Mouse (Mus musculus) limb, embryonic 13.5 days (tissue): ENCODE measurements around the gene Hjurp. TPM values are rescaled to one million over a fixed set of nuclear protein-coding genes. Genes with fewer than 3 reads are reported as not detected.

ENCODE experiments used
- ATAC-seq: fragments of 200-750 bp; cut with Nextera tagmentation; 2 replicates; pipeline ENCODE4 v1.8.0; 2017; ENCODE audit warnings: low read depth, moderate number of reproducible peaks, moderate TSS enrichment; ENCODE audit not compliant: low FRiP score
- H3K27ac ChIP-seq: fragments of 300-500 bp; sonication (generic); 2 replicates; pipeline ENCODE4 v1.5.1; 2015; ENCODE audit warnings: inconsistent platforms, mild to moderate bottlenecking, moderate library complexity
- H3K27me3 ChIP-seq: fragments of 300-500 bp; sonication (generic); 2 replicates; pipeline ENCODE4 v1.6.1; 2015; ENCODE audit warnings: mild to moderate bottlenecking, inconsistent platforms
- H3K36me3 ChIP-seq: fragments of 300-500 bp; sonication (generic); 2 replicates; pipeline ENCODE4 v1.6.1; 2015; ENCODE audit warnings: inconsistent platforms, mild to moderate bottlenecking, moderate library complexity
- H3K4me1 ChIP-seq: fragments of 300-500 bp; sonication (generic); 2 replicates; pipeline ENCODE4 v1.6.1; 2015; ENCODE audit warnings: inconsistent platforms
- H3K4me2 ChIP-seq: fragments of 300-500 bp; sonication (generic); replicated peaks from 2 replicates; pipeline ENCODE4 v1.6.1; 2015; ENCODE audit warnings: inconsistent platforms, mild to moderate bottlenecking, moderate library complexity
- H3K4me3 ChIP-seq: fragments of 300-500 bp; sonication (generic); 2 replicates; pipeline ENCODE4 v1.5.1; 2015; ENCODE audit warnings: moderate library complexity, mild to moderate bottlenecking, inconsistent platforms
- H3K9ac ChIP-seq: fragments of 300-500 bp; sonication (generic); 2 replicates; pipeline ENCODE4 v1.6.1; 2015; ENCODE audit warnings: mild to moderate bottlenecking, inconsistent platforms
- H3K9me3 ChIP-seq: fragments of 300-500 bp; sonication (generic); 2 replicates; pipeline ENCODE4 v1.6.1; 2016; ENCODE audit warnings: inconsistent platforms
- WGBS: fragments of 180-500 bp; shearing (Covaris S2); methylation state at CpG from one replicate; pipeline ENCODE4 v1.1.7; 2015; 5-methylcytosine and 5-hydroxymethylcytosine counted together
- polyA plus RNA-seq: library from polyadenylated mRNA; unstranded; fragments of >200 nt; fragmentation: Nextera tagmentation; extraction: Ambion mirVana; gene quantifications from 2 replicates; pipeline ENCODE4 v1.2.1, GENCODE M21; 2015

Hjurp gene
- polyA plus RNA-seq, 1 experiment from 2014 or later = 205 TPM

GRCm38 (mm10) chr1:88304261-88304985 lies 27.0 kb upstream of the Hjurp start:
- no peak overlapping the region for H3K9ac ChIP-seq
- 60% methylated on average over 8 of the region's 8 CpGs for WGBS

GRCm38 (mm10) chr1:88303762-88304161 lies 26.3 kb upstream of the Hjurp start:
- no peak overlapping the region for H3K27ac ChIP-seq
- no peaks in the 10 kb centered on the region for H3K27me3 ChIP-seq
- no peak overlapping the region for H3K9ac ChIP-seq
- peaks cover 88% of the 10 kb centered on the region for H3K9me3 ChIP-seq
- no peak overlapping the region for H3K4me2 ChIP-seq
- WGBS = 63% methylated on average over 6 of the region's 6 CpGs
- H3K4me3 ChIP-seq = no peak overlapping the region
- no peaks in the 10 kb centered on the region for H3K36me3 ChIP-seq
- H3K4me1 ChIP-seq = no peaks in the 10 kb centered on the region
- ATAC-seq = no peak

More at GRCm38 (mm10) chr1:88304261-88304985, 27.0 kb upstream of the Hjurp start:
- H3K4me1 ChIP-seq = no peaks in the 10 kb centered on the region
- H3K4me2 ChIP-seq = no peak overlapping the region
- ATAC-seq = no peak
- no peak overlapping the region for H3K4me3 ChIP-seq
- H3K9me3 ChIP-seq = peaks cover 88% of the 10 kb centered on the region
- no peaks in the 10 kb centered on the region for H3K27me3 ChIP-seq
- H3K27ac ChIP-seq = no peak overlapping the region
- no peaks in the 10 kb centered on the region for H3K36me3 ChIP-seq

- 67% methylated on average over 14 of the region's 14 CpGs for WGBS
- Histone ChIP-seq H3K4me1 (no peaks in the 10 kb centered on the region), H3K36me3 (no peaks in the 10 kb centered on the region), H3K4me3 (no peak overlapping the region), H3K4me2 (no peak overlapping the region), H3K27ac (no peak overlapping the region), H3K9me3 (peaks cover 86% of the 10 kb centered on the region), H3K27me3 (no peaks in the 10 kb centered on the region), H3K9ac (no peak overlapping the region)
- ATAC-seq = no peak
Measured at GRCm38 (mm10) chr1:88302057-88302740, 24.8 kb upstream of the Hjurp start.

DNA sequence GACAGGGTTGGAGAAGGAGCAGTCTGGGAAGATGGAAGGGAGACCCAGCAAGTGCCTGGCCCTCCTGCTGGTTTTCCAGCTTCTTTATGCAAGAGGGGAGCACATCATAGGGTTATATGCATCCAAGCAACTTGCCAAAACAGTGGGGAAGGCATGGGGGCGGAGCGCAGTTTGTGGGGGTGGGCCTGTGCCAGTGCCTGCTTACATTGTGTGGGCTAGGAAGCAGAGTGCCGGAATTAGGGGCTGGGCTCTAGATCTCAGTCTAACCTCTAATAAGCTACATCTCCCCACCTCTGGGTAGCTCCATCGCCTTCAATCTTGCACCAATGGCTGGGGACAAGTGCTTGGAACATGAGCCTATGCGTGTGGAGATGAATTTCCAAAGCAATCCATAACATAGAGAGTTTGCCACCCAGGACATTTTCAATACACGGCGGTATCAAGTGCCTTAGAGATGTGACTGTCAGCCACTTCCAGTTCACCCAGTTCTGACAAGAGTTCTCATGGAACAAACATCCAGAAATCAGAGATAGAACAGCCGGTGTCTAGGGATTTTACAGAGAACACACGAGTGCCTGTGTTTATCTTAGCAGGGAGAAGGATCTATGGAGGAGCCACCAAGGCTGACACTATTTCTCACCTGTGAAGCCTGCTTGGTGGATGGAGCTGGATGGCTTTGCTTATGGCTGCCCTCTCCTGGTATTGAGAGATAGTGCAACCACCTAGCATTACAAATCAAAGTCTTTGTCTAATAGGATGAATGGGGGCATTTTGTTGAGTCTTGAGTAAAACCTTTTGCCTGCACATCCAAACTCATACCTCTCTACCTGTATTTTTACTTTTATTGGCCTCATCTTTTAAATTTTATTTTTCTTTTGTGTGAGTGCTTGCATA lies 23.9 kb upstream of the Hjurp start:
- no peaks in the 10 kb centered on the region for H3K36me3 ChIP-seq
- no peaks in the 10 kb centered on the region for H3K4me1 ChIP-seq
- H3K27ac ChIP-seq = no peak overlapping the region
- H3K4me2 ChIP-seq = no peak overlapping the region
- no peak overlapping the region for H3K4me3 ChIP-seq
- peaks cover 80% of the 10 kb centered on the region for H3K9me3 ChIP-seq
- no peak overlapping the region for H3K9ac ChIP-seq
- 67% methylated on average over 9 of the region's 9 CpGs for WGBS
- H3K27me3 ChIP-seq = no peaks in the 10 kb centered on the region
- ATAC-seq = no peak

DNA sequence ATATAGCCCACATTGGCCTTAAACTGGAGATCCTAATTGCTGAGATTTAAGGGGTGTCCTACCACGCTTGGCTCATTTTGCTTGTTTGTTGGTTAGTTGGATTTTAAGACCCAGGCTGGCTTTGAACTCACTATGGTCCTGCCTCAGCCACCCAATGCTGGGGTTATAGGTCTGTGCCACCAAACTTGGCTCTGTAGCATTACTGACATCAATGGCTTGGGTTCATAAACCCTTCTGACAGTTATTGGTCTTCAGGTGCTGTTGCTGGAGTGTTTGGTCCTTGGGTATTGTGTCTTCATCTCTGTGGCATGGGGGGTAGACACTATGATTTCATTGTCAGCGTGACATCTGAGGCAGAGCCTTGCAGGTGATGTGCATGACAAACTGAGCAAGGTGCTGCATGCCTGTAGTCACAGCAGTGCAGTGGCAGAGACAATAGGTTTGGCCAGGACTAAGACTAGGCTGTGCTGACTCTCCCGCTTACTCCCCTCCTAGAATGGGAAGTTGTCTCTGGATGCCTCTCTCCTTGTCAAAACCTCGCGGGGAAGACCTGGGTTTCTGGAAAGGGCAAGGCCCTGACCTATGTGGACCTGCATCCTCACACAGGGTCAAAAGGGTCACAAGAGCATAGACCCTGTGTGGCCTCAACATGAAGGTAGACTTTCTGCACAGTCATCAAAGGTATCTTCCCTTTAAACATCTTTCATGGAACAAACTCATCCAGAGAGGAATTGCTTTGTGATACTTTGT lies 23.0 kb upstream of the Hjurp start:
- H3K36me3 ChIP-seq = no peaks in the 10 kb centered on the region
- WGBS = 42% methylated on average over 5 of the region's 5 CpGs
- H3K4me2 ChIP-seq = no peak overlapping the region
- no peak overlapping the region for H3K4me3 ChIP-seq
- H3K27me3 ChIP-seq = no peaks in the 10 kb centered on the region
- H3K27ac ChIP-seq = no peak overlapping the region
- no peaks in the 10 kb centered on the region for H3K4me1 ChIP-seq
- H3K9me3 ChIP-seq = peaks cover 82% of the 10 kb centered on the region
- 0 out of 2 replicates have a peak, but pooled peaks have one; percentile 4 for ATAC-seq
- no peak overlapping the region for H3K9ac ChIP-seq

DNA sequence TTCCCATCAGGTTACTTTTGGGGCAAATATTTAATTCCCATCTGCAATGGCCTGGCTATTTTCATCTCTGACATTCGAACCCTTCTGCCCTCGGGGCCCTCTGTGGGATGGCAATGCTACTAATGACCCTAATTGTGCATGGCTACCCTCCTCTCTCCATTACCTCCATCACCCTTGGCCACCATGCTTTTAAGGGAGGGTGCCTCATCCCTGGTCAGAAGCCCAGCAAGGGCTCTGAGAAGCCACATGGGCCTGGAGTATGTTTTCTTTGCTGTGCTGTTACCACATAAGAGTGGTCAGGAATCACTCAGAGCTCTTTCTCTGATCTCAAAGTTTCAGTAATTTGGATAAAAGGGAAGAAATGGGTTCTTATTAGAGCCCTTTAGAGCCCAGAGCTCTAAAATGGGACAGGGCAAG lies 22.1 kb upstream of the Hjurp start:
- Histone ChIP-seq H3K27me3 (no peaks in the 10 kb centered on the region), H3K4me1 (no peaks in the 10 kb centered on the region), H3K27ac (no peak overlapping the region), H3K36me3 (no peaks in the 10 kb centered on the region), H3K4me2 (no peak overlapping the region), H3K9ac (no peak overlapping the region), H3K4me3 (no peak overlapping the region), H3K9me3 (peaks cover 80% of the 10 kb centered on the region)
- no peak for ATAC-seq
- 74% methylated on average over 2 of the region's 2 CpGs for WGBS

- no peak overlapping the region for H3K4me3 ChIP-seq
- no peaks in the 10 kb centered on the region for H3K4me1 ChIP-seq
- 62% methylated on average over 4 of the region's 4 CpGs for WGBS
- H3K36me3 ChIP-seq = no peaks in the 10 kb centered on the region
- ATAC-seq = no peak
- H3K9ac ChIP-seq = no peak overlapping the region
- H3K27me3 ChIP-seq = no peaks in the 10 kb centered on the region
- H3K4me2 ChIP-seq = no peak overlapping the region
- H3K27ac ChIP-seq = no peak overlapping the region
- H3K9me3 ChIP-seq = peaks cover 78% of the 10 kb centered on the region
Measured at GRCm38 (mm10) chr1:88298686-88299528, 21.5 kb upstream of the Hjurp start.

DNA sequence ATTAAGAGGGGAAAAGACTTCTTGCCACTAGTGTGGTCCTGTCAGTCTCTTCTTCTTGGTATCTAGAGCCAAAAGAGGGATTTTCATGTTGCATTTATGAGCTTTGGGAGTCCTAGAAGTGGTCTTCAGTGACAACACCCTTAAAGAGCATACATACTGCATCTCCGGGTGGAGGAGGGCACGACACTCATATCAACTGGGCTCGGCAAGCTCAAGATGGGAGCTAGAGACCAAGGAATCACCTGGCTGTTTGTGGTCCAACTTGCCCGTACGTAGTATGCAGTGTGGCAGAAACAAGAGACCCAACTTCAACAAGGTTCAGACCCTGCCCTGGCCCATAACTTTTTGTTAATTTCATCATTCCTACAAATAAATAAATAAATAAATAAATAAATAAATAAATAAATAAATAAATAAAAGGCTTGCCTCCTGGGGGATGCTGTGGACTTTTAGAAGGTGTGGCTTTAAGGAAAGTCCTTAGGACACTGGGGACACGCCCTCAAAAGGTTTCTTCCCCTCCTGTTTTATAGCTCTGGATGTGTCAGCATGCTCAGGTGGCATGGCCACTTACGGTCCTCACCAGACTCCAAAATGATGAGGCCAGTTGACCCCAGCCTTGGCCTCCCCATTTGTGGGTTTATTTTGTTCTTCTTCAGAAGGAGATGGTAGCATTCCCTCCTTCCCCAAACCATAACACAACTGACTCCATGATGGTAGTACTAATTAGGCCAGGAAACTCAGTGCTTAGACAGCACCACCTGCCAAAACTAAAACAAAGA lies 20.2 kb upstream of the Hjurp start:
- 62% methylated on average over 7 of the region's 7 CpGs for WGBS
- H3K27ac ChIP-seq = no peak overlapping the region

GRCm38 (mm10) chr1:88296171-88296920 lies 18.9 kb upstream of the Hjurp start:
- no peak overlapping the region for H3K9ac ChIP-seq
- no peak overlapping the region for H3K27ac ChIP-seq
- 72% methylated on average over 4 of the region's 4 CpGs for WGBS
- H3K4me1 ChIP-seq = no peaks in the 10 kb centered on the region
- H3K4me2 ChIP-seq = no peak overlapping the region
- no peak overlapping the region for H3K4me3 ChIP-seq
- no peak for ATAC-seq
- H3K9me3 ChIP-seq = peaks cover 68% of the 10 kb centered on the region
- H3K36me3 ChIP-seq = no peaks in the 10 kb centered on the region
- no peaks in the 10 kb centered on the region for H3K27me3 ChIP-seq

More for the DNA sequence above, 20.2 kb upstream of the Hjurp start:
- no peaks in the 10 kb centered on the region for H3K36me3 ChIP-seq
- H3K4me3 ChIP-seq = no peak overlapping the region
- H3K9ac ChIP-seq = no peak overlapping the region
- H3K9me3 ChIP-seq = peaks cover 72% of the 10 kb centered on the region
- ATAC-seq = no peak
- H3K4me1 ChIP-seq = no peaks in the 10 kb centered on the region
- no peaks in the 10 kb centered on the region for H3K27me3 ChIP-seq
- no peak overlapping the region for H3K4me2 ChIP-seq

DNA sequence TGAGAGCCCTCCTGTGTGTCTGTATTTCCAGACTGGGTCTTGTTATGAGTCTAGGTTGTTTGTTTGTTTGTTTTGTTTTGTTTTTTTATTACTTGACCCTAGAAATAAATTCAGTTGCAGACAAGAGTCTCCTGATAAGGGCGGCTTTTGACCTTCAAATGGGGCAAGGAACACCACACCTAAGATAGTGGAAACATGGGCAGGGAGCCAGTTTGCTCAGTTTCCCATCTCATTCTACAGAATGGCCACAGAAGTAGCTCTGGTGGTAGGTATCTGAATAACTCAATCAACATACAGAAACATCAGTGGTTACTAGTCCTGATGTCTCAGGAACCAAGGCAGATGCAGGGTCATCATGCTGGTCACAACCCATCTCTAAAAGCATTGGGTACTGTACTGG lies 17.2 kb upstream of the Hjurp start:
- Histone ChIP-seq H3K4me1 (no peaks in the 10 kb centered on the region), H3K4me2 (no peak overlapping the region), H3K9ac (no peak overlapping the region), H3K9me3 (peaks cover 66% of the 10 kb centered on the region), H3K36me3 (no peaks in the 10 kb centered on the region), H3K27ac (no peak overlapping the region), H3K4me3 (no peak overlapping the region), H3K27me3 (no peaks in the 10 kb centered on the region)
- ATAC-seq = no peak
- WGBS = 22% methylated on average over 1 of the region's 1 CpGs
